Mouse (Mus musculus): Measurements from ENCODE around the gene Dpp6.

Gene Dpp6

GRCm38 (mm10) chr5:26969941-26970590 is 153.1 kb downstream of the Dpp6 start:
- DNase-seq (ENCODE audit: low read depth) = no peak

- no peak for DNase-seq (ENCODE audit: low read depth)
Observed at GRCm38 (mm10) chr5:26973166-26973565, 156.2 kb downstream of the Dpp6 start.

DNA sequence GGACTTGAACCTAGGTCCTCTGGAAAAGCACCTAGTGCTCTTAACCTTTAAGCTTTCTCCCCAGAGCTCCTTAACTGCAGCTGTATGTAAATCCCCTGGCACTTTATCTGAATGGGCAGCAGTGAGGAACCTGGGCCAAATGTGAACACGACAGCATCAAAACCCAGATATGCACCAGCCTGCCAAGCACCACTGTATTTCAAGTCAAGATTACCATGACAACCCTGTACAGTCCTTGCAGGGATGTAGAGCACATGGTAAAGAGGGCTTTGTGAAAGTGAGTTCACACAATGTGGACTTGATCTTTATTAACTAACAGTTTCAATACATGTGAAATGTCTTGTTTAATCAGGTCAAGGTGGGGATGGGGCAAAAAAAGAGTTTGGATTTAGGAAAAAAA is 162.3 kb downstream of the Dpp6 start:
- DNase-seq (ENCODE audit: low read depth) = no peak

DNA sequence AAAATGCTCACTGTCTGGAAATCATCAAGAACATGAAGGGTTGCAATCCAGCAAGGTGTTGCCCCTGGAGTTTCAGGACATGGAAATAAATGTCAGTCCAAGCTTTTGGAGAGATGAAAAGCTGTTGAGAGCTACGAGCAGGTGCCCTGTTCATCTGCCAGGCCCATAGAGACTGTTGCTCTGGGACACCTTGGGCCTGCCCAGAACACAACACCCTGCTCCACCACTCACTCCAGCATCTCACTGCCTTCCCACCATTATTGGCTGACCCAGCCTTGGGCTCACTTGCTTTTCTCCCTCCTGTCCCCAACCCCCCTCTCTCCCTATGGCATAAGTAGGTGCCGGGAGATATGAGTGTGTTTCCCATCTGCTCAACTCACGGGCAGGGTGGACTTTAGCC is 162.8 kb downstream of the Dpp6 start:
- DNase-seq (ENCODE audit: low read depth) = no peak

GRCm38 (mm10) chr5:26985114-26985513 is 168.1 kb downstream of the Dpp6 start:
- DNase-seq (ENCODE audit: low read depth) = no peak

DNA sequence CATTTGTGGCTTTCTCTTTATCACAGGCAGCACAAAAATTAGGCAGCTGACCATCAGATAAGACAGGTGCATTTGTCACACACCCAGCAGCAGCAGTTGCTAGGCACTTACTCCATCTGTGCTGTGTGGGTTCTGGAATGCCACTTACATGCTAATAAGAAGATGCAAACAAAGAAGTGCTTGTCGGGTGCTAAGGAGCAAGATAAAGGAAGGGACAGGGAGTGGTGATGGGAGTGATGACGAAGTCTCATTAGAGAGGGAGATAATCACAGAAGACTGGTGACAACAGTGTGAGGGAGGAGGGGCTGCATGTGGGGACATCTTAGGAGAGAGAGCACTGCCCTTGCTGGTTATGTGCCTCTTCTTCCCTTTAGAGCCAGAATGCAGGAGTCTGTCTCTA is 174.6 kb downstream of the Dpp6 start:
- DNase-seq (ENCODE audit: low read depth) = no peak

GRCm38 (mm10) chr5:27003537-27003936 is 186.5 kb downstream of the Dpp6 start:
- no peak for DNase-seq (ENCODE audit: low read depth)

DNA sequence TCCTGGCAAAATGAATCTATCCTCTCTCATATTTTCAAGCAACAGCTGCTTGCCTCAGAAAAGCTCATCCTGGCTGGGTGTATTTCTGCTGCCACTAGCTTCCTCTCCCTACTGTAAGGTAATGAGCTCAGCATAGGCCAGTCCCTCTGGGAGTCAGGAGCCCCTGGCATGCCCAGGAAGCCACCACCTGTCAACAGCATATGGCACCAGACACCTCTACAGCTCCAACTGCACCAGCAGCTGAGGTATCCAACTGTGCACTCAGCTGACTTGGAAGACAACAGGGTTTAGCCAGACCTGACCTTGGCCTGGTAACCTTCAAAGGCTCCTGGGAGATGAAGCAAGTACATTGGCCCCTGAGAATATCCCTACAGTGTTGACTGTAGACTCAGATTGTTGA is 192.2 kb downstream of the Dpp6 start:
- no peak for DNase-seq (ENCODE audit: low read depth)

DNA sequence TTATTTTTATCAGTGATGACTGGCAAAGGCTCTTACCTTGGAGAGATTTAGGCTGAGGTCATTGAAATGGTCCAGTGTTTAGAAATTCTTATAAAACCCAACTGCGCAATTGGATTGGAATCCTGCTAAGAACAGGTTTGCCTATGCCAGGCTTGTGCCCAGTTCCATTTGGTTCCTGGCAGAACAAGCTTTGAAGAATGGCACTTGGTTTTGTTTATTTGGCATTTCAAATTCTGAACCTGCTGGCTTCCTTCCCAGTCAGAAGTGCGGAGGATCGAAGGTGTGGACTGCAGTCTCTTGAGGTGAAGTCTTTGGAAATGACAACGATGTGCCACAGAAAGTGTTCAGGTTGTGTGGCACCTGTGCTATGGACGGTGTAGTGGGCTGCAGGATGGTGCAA is 193.6 kb downstream of the Dpp6 start:
- no peak for DNase-seq (ENCODE audit: low read depth)

- DNase-seq (ENCODE audit: low read depth) = no peak
Observed at GRCm38 (mm10) chr5:27018314-27018956, 201.4 kb downstream of the Dpp6 start.

GRCm38 (mm10) chr5:27028611-27029010 is 211.6 kb downstream of the Dpp6 start:
- no peak for DNase-seq (ENCODE audit: low read depth)

DNA sequence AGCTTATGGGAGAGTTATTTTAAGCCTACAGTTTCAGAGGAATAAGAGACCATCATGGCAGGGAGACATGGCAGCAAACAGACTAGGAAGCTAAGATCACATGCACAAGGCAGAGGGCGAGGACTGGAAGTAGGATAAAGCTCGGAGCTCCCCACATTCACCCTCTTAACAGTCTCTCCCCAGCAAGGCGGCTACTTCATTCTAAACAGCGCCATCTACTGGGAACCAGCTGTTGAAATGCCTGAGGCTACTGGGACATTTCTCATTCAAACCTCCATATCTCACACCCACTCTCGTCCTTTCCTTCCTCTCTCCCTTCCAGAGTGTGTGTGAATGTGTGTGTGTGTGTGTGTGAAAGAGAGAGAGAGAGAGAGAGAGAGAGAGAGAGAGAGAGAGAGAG is 212.8 kb downstream of the Dpp6 start:
- no peak for DNase-seq (ENCODE audit: low read depth)

- DNase-seq (ENCODE audit: low read depth) = no peak
Observed at GRCm38 (mm10) chr5:27034858-27035257, 217.9 kb downstream of the Dpp6 start.

DNA sequence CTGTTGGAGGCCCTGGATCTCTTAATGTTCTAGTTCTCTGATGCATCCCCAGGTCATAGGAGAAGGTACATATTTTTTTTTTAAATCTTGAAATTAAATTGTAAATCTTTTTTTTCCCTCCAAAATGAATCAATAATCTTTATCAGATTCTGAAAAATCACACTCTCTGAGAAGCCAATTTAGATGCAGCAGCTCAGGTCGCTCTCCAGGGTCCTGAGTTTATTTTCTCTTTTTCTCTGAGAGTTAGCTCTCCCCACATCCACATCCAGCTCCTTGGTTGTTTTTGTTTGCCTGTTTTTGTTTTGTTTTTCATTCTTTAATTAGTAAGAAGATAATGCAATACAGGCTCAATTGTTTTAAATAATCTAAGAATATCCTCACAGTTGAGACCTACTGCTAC is 218.3 kb downstream of the Dpp6 start:
- no peak for DNase-seq (ENCODE audit: low read depth)

DNA sequence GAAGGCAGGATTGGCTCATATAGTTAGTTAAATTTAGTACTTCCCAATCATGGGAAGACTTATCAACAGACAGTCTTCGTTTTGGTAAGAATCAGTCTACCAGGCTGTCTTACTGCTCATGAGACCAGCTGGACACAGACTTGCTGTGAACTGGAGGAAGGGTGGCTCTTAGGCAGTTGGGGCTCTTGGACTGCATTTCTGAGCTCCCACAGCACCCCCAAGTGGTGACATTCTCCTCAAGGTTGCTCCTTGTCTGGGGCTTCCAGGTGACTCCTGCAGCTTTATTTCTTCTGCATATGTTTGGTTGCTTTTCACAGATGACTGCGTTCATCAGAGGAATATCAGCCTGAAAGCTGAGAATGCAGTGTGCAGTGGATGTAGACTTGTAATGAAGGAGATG is 218.9 kb downstream of the Dpp6 start:
- DNase-seq (ENCODE audit: low read depth) = no peak

GRCm38 (mm10) chr5:27037796-27038195 is 220.8 kb downstream of the Dpp6 start:
- no peak for DNase-seq (ENCODE audit: low read depth)

GRCm38 (mm10) chr5:27048167-27048566 is 231.2 kb downstream of the Dpp6 start:
- no peak for DNase-seq (ENCODE audit: low read depth)

GRCm38 (mm10) chr5:27048926-27049325 is 231.9 kb downstream of the Dpp6 start:
- no peak for DNase-seq (ENCODE audit: low read depth)

DNA sequence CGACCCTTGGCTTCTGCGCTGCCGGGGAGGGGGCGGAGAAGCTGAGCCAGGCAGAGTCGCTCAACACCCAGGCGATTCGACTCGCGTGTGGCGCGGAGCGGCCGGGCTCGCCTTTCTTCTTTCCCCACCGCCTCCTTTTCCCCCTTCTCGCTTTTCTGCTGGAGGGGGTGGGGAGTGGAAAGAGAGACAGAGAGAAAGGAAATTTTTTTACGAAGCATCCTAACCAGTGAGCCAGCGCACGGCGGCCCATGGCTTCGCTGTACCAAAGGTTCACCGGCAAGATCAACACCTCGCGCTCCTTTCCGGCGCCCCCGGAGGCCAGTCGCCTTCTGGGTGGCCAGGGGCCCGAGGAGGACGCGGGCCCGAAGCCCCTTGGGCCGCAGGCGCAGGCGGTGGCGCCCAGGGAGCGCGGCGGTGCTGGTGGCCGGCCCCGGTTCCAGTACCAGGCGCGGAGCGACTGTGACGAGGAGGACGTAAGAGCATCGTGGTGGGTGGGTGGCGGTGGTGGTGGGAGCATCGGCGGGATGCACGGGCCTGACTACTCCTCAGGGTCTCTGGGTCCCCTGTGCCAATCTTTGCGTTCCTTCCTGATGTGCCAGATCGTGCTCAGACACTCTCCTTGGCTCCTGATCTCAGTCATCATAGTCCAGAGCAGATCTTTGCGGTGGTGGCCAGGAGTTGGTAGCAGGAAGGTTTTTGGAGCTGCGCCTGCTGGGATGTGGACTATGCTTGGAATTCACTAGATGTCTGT is 232.5 kb downstream of the Dpp6 start:
- no peak for DNase-seq (ENCODE audit: low read depth)

DNA sequence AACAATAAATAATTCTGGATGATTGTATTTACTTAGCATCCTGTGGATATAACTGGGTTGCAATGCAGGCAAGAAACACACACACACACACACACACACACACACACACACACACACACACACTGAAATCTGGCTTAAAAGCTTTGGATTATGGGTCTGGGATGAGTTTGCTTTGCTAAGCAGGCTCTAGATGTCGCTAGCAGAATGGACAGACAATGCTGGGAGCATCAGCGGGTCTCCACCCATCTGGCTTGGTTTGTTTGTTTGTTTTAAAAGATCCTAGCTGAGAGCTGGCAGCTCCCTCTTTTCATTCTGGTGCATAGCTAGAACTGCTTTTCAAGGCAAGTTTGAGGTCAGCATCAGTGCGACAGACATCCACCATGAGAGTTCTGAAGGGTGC is 234.2 kb downstream of the Dpp6 start:
- no peak for DNase-seq (ENCODE audit: low read depth)

GRCm38 (mm10) chr5:27052441-27052840 is 235.4 kb downstream of the Dpp6 start:
- no peak for DNase-seq (ENCODE audit: low read depth)

- DNase-seq (ENCODE audit: low read depth) = no peak
Observed at GRCm38 (mm10) chr5:27056436-27056835, 239.4 kb downstream of the Dpp6 start.

- no peak for DNase-seq (ENCODE audit: low read depth)
Observed at GRCm38 (mm10) chr5:27060114-27060513, 243.1 kb downstream of the Dpp6 start.

Measured in naive thymus-derived CD4-positive, alpha-beta T cell, adult 2 months (primary cell).